Mouse (Mus musculus) embryonic stem cell, embryonic (primary cell): Measurements from ENCODE around the gene Cyp4v3.

Source experiments
- CTCF ChIA-PET, 4 experiments: fragments of 300-600 bp in 2 of 4; fragments of 350-600 bp in 2 of 4; sonication (Branson Sonifier 250); formaldehyde crosslinking; loops; one replicate each; lab custom pipeline; 2022; ENCODE audit warnings: inconsistent platforms in 2 of 4; lab: Charles Lee
- POLR2A ChIA-PET, 4 experiments: fragments of 300-600 bp in 2 of 4; fragments of 350-600 bp in 2 of 4; sonication (Branson Sonifier 250); formaldehyde crosslinking; loops; one replicate each; lab custom pipeline; 2022; ENCODE audit warnings: antibody characterized with exemption in 4 of 4, inconsistent platforms in 1 of 4; lab: Charles Lee

The Cyp4v3 gene

DNA sequence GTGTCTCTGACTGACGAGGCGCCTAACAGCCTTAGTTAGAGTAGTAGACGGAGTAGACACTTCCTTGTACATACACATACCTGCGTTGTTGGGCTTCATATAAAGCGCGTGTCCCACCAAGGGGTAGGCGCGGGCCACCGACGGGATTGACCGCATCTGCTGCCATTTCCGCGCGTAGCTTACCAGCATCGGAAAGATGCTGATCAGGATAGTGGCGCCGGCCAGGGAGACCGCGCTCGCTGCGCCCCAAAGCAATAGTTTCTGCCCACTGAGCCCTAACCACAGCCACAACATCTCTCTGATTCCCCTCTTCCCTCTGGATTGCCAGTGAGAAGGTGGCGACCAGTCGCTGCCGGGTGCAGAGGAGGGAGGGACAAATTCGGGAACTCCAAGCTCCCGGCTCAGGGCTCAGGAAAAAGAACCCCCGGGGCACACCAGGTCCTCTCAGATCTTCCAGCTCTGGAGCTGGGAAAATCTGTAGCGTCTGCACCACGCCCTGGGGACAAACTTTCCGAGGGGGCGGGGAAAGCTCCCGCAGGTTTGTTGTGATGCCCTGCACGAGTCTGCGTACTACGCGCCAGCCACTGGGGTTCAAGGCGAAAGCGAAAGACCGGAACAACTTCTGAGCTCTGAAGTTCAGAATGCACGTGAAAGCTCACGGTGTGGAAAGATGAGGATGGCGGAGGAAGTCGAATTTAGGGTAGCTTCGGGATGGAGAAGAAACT lies at the start of gene Cyp4v3:
TSS of gene Cyp4v3 (minus strand) at position 532 of the 725 bp plus-strand sequence.
- ChIA-PET CTCF (interaction anchor here (1.2 to 2.5 kb wide), 5 partner anchors 12 to 96 kb away, joined by 3 to 13 read pairs (median 8); no protein-coding TSS in a partner anchor), POLR2A (no interaction called here)

- ChIA-PET POLR2A (no interaction called here), CTCF (interaction anchor here in 3 of 4 experiments (0.6 to 2.4 kb wide), 3 partner anchors 37 to 552 kb away, joined by 3 to 7 read pairs (median 3); partner anchors contain the start of gene Ccdc110 (in 1 of the 3))
Measured at GRCm38 (mm10) chr8:45381963-45382347, 48.9 kb upstream of the Cyp4v3 start, which contains the start of gene Fam149a. TSS of gene Fam149a (minus strand) at chr8:45382291.

DNA sequence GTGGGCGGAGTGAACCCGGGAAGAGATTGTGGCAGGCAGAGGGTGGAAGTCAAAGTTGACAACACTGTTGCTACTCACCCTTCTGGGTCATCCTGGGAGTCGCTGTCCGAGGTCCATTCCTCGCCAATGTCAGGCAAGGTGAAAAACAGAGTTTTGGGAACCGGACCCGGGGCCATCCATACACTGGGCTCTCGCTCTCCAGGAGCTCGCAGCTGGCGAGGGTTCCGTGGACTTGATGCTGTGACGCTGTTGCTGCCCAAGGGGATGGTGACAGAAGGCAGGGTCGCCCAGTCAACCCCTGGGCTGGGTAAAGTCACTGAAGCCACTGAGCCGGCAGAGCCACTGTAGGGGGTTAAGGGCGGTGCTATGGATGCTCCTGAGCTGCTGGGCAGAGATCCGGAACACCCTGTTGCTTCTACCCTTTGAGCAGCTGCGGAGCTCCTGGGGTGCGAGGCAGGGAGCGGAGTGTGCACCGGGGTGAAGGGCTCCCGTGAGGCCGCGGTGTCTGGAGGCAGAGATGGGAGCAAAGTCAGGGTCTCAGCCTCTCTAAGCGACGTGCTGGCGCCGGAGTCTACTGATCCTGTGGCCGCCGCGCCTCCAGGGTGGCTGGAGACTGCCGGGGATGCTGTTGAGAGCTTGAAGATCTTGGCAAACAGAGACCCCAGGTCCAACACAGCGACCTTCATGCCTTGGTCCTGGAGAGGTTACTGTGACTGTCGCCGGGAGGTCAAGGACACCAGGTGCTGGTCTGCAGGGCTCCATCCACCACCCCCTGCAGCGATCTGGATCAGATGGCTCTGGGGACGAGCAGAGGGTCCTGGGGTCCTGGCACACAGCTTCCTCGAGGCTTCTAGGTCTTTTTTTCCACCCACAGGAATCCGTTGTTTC lies 48.3 kb upstream of the Cyp4v3 start:
- CTCF ChIA-PET = interaction anchor here in 2 of 4 experiments (1.1 to 2.4 kb wide), 2 partner anchors 36 to 553 kb away, joined by 3 to 7 read pairs; partner anchors contain the start of gene Ccdc110 (in 1 of the 2)
- POLR2A ChIA-PET = no interaction called here

- CTCF ChIA-PET = interaction anchor here in 1 of 4 experiments (2.4 kb wide), 1 partner anchor 36 kb away, joined by 7 read pairs; no protein-coding TSS in a partner anchor
- POLR2A ChIA-PET = no interaction called here
Measured at GRCm38 (mm10) chr8:45380598-45380997, 47.6 kb upstream of the Cyp4v3 start.

DNA sequence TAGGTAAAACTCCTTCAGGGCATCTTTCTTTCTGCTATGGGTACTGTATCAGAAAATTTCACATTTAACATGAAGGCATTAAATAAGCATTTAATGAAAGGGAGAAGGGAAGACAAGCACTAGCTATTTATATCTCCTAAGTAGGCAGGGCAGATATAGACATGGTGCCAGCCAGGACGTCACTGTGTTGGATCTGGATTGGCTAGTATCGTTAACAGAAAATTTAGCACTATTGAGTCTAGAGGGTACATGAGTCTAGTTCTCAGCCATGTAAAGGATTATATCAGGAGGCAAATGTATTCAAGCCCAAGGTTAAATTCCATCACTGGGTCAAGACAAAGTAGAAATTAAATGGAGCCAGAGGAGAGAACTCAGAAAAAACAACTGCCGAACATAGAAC lies 41.1 kb upstream of the Cyp4v3 start:
- ChIA-PET POLR2A (no interaction called here), CTCF (interaction anchor here in 1 of 4 experiments (1.1 kb wide), 1 partner anchor 29 kb away, joined by 5 read pairs; no protein-coding TSS in a partner anchor)

- CTCF ChIA-PET = interaction anchor here in 3 of 4 experiments (0.6 to 1.2 kb wide), 3 partner anchors 10 to 22 kb away, joined by 3 to 6 read pairs (median 3); no protein-coding TSS in a partner anchor
- POLR2A ChIA-PET = interaction anchor here in 1 of 4 experiments (0.7 kb wide), 1 partner anchor 22 kb away, joined by 3 read pairs; no protein-coding TSS in a partner anchor
Measured at GRCm38 (mm10) chr8:45367154-45367553, 34.1 kb upstream of the Cyp4v3 start.

DNA sequence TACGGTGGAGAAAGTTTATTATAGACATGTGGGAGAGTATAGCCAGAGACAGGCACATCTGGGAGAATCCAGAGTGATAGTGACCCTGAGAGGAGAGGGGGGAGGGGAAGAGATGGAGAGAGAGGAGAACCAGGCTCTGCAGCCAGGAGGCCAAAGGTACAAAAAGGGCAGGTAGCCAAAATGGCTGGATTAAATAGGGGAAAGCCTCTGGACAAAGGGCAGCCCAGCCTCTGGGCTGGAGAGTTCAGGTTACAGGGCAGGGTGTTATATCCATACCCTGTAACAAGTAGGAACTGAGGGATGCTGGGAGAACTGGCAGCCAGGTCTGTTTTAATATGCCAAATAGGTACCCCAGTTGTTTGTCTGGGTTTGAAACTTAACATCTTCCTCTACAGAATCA lies 30.2 kb upstream of the Cyp4v3 start:
- ChIA-PET POLR2A (no interaction called here), CTCF (interaction anchor here in 2 of 4 experiments (1.1 kb wide), 2 partner anchors 18 to 19 kb away, joined by 3 to 5 read pairs; no protein-coding TSS in a partner anchor)

- ChIA-PET POLR2A (no interaction called here), CTCF (interaction anchor here in 1 of 4 experiments (1.1 kb wide), 1 partner anchor 18 kb away, joined by 5 read pairs; no protein-coding TSS in a partner anchor)
Measured at GRCm38 (mm10) chr8:45362323-45362722, 29.3 kb upstream of the Cyp4v3 start.

GRCm38 (mm10) chr8:45359091-45359605 lies 26.1 kb upstream of the Cyp4v3 start:
- CTCF ChIA-PET = interaction anchor here in 1 of 4 experiments (3.2 kb wide), 1 partner anchor 14 kb away, joined by 13 read pairs; no protein-coding TSS in a partner anchor
- POLR2A ChIA-PET = no interaction called here

DNA sequence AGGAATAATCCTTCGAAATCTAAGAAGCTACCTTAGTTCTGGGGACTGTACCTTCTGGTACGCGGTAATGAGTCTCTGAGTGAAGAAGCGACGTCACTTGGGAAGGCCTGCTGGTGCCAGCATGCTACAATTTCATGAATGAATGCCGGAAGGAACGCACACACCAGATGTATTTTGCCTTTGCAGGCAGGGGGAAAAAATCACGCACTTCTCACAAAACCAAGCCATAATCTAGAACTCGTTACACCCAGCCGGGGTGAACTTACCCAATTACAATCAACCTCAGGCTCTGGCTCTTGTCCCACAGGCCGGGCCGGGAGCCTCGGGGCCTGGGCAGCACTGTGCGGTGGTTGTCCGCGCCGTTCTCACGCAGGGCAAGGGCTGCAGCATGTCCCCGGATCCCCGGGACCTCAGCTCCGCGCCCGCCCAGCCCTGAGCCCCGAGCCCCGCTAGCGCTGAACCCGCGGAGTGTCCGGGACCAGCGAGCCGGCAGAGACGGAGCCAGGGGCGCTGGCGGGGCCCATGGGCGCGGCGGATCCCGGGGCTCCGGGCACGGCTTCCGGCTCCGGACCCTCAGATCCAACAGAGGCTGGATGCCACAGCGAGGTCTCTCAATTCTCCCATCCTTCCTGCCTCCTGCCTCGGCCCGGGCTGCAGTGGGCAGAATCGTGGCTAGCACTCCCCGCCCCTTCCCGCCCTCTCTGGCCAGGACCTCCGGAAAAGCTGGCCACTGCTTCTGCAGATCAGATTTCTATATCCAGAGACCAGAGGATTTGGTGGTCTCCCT lies 25.3 kb upstream of the Cyp4v3 start:
- POLR2A ChIA-PET = no interaction called here
- CTCF ChIA-PET = interaction anchor here in 3 of 4 experiments (1.0 to 3.2 kb wide), 2 partner anchors 13 kb away, joined by 4 to 13 read pairs (median 7); no protein-coding TSS in a partner anchor

- ChIA-PET POLR2A (interaction anchor here in 1 of 4 experiments (0.5 kb wide), 1 partner anchor 52 kb away, joined by 3 read pairs; no protein-coding TSS in a partner anchor), CTCF (interaction anchor here in 1 of 4 experiments (1.0 kb wide), 1 partner anchor 11 kb away, joined by 3 read pairs; no protein-coding TSS in a partner anchor)
Measured at GRCm38 (mm10) chr8:45355809-45356208, 22.8 kb upstream of the Cyp4v3 start.

- CTCF ChIA-PET = interaction anchor here (0.5 to 2.0 kb wide), 42 partner anchors 9 to 787 kb away, joined by 3 to 15 read pairs (median 4); partner anchors contain the start of genes Cyp4v3 (in 4 of the 4), Ccdc110 (in 2 of the 4) and Fam149a (in 1 of the 4)
Measured at GRCm38 (mm10) chr8:45345031-45345430, 12.0 kb upstream of the Cyp4v3 start.

GRCm38 (mm10) chr8:45344298-45344697 lies 11.3 kb upstream of the Cyp4v3 start:
- CTCF ChIA-PET = interaction anchor here (0.6 to 2.0 kb wide), 33 partner anchors 8 to 665 kb away, joined by 3 to 15 read pairs (median 4); partner anchors contain the start of genes Cyp4v3 (in 4 of the 4), Ccdc110 (in 2 of the 4) and Fam149a (in 1 of the 4)
- POLR2A ChIA-PET = no interaction called here

More at GRCm38 (mm10) chr8:45345031-45345430, 12.0 kb upstream of the Cyp4v3 start:
- POLR2A ChIA-PET = interaction anchor here in 1 of 4 experiments (0.7 kb wide), 1 partner anchor 22 kb away, joined by 3 read pairs; no protein-coding TSS in a partner anchor

- ChIA-PET CTCF (no interaction called here), POLR2A (interaction anchor here in 1 of 4 experiments (0.6 kb wide), 1 partner anchor 37 kb away, joined by 3 read pairs; no protein-coding TSS in a partner anchor)
Measured at GRCm38 (mm10) chr8:45341630-45342628, 8.9 kb upstream of the Cyp4v3 start.

- CTCF ChIA-PET = interaction anchor here (1.2 to 2.5 kb wide), 5 partner anchors 11 to 97 kb away, joined by 3 to 13 read pairs (median 8); no protein-coding TSS in a partner anchor
Measured at GRCm38 (mm10) chr8:45333493-45333892, 477 bp upstream of the Cyp4v3 start.

GRCm38 (mm10) chr8:45330856-45331255 lies 2.2 kb downstream of the Cyp4v3 start:
- ChIA-PET CTCF (no interaction called here), POLR2A (no interaction called here)

More at GRCm38 (mm10) chr8:45333493-45333892, 477 bp upstream of the Cyp4v3 start:
- POLR2A ChIA-PET = no interaction called here
